Mouse (Mus musculus) hindbrain, embryonic 15.5 days (tissue): ENCODE data around the gene Zfp598. TPM values are rescaled to one million over a fixed set of nuclear protein-coding genes. Genes with fewer than 3 reads are reported as not detected.
A peak's percentile ranks its signal among the peaks of the same experiment; 100 is the strongest.

ENCODE experiments used
- ATAC-seq: fragments of 200-750 bp; cut with Nextera tagmentation; 2 replicates; pipeline ENCODE4 v1.8.0; 2017; ENCODE audit warnings: low read depth, moderate number of reproducible peaks, moderate TSS enrichment; ENCODE audit not compliant: low FRiP score
- H3K27ac ChIP-seq: fragments of 300-500 bp; sonication (generic); replicated peaks from 2 replicates; pipeline ENCODE4 v1.5.1; 2015; ENCODE audit warnings: mild to moderate bottlenecking, inconsistent platforms
- H3K27me3 ChIP-seq: fragments of 300-500 bp; sonication (generic); 2 replicates; pipeline ENCODE4 v1.6.1; 2015; ENCODE audit warnings: control low read depth, inconsistent platforms
- H3K36me3 ChIP-seq: fragments of 300-500 bp; sonication (generic); 2 replicates; pipeline ENCODE4 v1.6.1; 2015; ENCODE audit warnings: control low read depth, inconsistent platforms
- H3K4me1 ChIP-seq: fragments of 300-500 bp; sonication (generic); replicated peaks from 2 replicates; pipeline ENCODE4 v1.6.1; 2015; ENCODE audit warnings: control low read depth, inconsistent platforms
- H3K4me2 ChIP-seq: fragments of 300-500 bp; sonication (generic); 2 replicates; pipeline ENCODE4 v1.6.1; 2015; ENCODE audit warnings: moderate library complexity, mild to moderate bottlenecking, inconsistent platforms
- H3K4me3 ChIP-seq: fragments of 300-500 bp; sonication (generic); 2 replicates; pipeline ENCODE4 v1.5.1; 2015; ENCODE audit warnings: mild to moderate bottlenecking, inconsistent platforms
- H3K9ac ChIP-seq: fragments of 300-500 bp; sonication (generic); 2 replicates; pipeline ENCODE4 v1.6.1; 2015; ENCODE audit warnings: inconsistent platforms
- H3K9me3 ChIP-seq: fragments of 300-500 bp; sonication (generic); 2 replicates; pipeline ENCODE4 v1.6.1; 2016; ENCODE audit warnings: control low read depth, inconsistent platforms
- WGBS: fragments of 180-500 bp; shearing (Covaris S2); methylation state at CpG from one replicate; pipeline ENCODE4 v1.1.7; 2015; 5-methylcytosine and 5-hydroxymethylcytosine counted together
- polyA plus RNA-seq: library from polyadenylated mRNA; unstranded; fragments of >200 nt; fragmentation: Nextera tagmentation; extraction: Ambion mirVana; gene quantifications from 2 replicates; pipeline ENCODE4 v1.2.1, GENCODE M21; 2015

Zfp598 gene
- polyA plus RNA-seq, 1 experiment from 2014 or later, result 24.5 TPM

DNA sequence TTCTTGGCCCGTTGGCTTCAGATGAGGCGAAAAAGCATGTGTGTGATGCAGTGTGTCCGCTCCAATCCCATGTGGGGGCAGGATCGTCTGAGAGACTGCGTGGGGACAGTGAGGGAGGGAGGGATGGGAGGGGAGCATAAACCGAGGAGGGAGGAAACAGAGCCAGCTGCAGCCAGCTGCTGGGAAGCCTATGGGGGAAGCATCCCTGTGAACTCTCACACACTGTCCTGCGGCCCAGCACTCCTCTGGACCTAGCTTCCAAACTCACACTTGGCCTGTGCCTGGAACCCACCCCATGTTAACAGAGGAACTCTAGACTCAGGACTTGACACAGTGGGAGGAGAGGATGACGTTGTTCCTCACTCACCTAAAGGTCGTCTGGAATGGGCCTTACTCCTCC is 30.6 kb upstream of the Zfp598 start:
- ATAC-seq, result peak; percentile 10; the same call in 1 of the 2 replicates
- peaks cover 11% of the 10 kb centered on the region; the same call in 1 of the 2 replicates for H3K36me3 ChIP-seq
- H3K9ac ChIP-seq, result no peak overlapping the region
- H3K27ac ChIP-seq, result no peak overlapping the region
- no peaks in the 10 kb centered on the region for H3K9me3 ChIP-seq
- no peak overlapping the region for H3K4me3 ChIP-seq
- H3K27me3 ChIP-seq, result no peaks in the 10 kb centered on the region
- no peaks in the 10 kb centered on the region for H3K4me1 ChIP-seq
- H3K4me2 ChIP-seq, result no peak overlapping the region
- 72% methylated on average over 9 of the region's 9 CpGs for WGBS

DNA sequence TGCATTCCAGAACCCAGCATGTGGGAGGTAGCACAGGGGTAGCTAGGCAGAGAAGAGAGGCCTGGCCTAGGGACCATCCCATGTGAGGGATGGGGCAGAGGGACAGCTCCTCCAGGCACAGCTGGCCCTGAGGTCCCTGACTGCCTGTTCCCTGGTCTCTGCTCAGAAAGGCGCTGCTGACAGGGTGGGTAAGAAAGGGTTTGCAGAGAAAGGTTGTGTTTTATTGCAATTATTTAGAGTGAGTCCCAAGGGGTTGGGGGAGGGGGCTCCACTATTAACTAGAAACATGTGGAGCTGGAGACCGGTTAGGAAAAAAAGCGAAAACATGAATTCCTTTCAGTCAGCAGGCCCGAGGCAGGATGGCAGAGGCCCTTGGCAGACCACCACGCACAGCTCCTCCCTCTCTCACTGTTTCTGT is 29.9 kb upstream of the Zfp598 start:
- 66% methylated on average over 5 of the region's 5 CpGs for WGBS
- ATAC-seq, result no peak
- no peaks in the 10 kb centered on the region for H3K4me1 ChIP-seq
- H3K4me3 ChIP-seq, result no peak overlapping the region
- H3K27me3 ChIP-seq, result no peaks in the 10 kb centered on the region
- H3K27ac ChIP-seq, result peak overlapping the region; percentile 27; the same call in 1 of the 2 replicates
- no peaks in the 10 kb centered on the region for H3K9me3 ChIP-seq
- no peak overlapping the region for H3K9ac ChIP-seq
- H3K36me3 ChIP-seq, result peaks cover 11% of the 10 kb centered on the region; the same call in 1 of the 2 replicates
- H3K4me2 ChIP-seq, result no peak overlapping the region

GRCm38 (mm10) chr17:24640119-24640518 is 29.4 kb upstream of the Zfp598 start:
- no peaks in the 10 kb centered on the region for H3K9me3 ChIP-seq
- no peaks in the 10 kb centered on the region for H3K4me1 ChIP-seq
- no peak overlapping the region for H3K9ac ChIP-seq
- H3K36me3 ChIP-seq, result peaks cover 11% of the 10 kb centered on the region; the same call in 1 of the 2 replicates
- H3K27me3 ChIP-seq, result no peaks in the 10 kb centered on the region
- H3K4me2 ChIP-seq, result no peak overlapping the region
- H3K27ac ChIP-seq, result peak overlapping the region; percentile 27; the same call in 1 of the 2 replicates
- no peak overlapping the region for H3K4me3 ChIP-seq
- WGBS, result 90% methylated on average over 7 of the region's 7 CpGs
- no peak for ATAC-seq

DNA sequence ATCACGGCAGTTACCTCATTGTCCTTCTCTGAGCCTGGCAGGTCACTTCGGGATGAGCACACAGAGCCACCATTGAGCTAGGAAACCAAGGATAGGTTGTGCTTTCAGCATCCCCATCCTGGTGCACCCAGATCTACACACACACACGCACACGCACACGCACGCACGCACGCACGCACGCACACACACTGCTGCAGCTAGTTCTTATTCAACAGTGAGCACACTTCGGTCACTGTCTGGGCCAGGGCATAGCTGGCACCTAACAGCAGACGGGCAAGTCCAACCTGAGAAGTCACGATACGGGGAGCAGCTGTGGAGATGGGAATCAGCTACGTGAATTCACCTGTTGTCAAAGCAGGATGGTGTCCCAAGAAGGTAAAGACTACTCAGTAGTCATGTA is 28.9 kb upstream of the Zfp598 start:
- Histone ChIP-seq H3K27ac (no peak overlapping the region), H3K36me3 (peaks cover 11% of the 10 kb centered on the region; the same call in 1 of the 2 replicates), H3K9ac (no peak overlapping the region), H3K4me2 (no peak overlapping the region), H3K9me3 (no peaks in the 10 kb centered on the region), H3K4me3 (no peak overlapping the region), H3K27me3 (no peaks in the 10 kb centered on the region), H3K4me1 (no peaks in the 10 kb centered on the region)
- 95% methylated on average over 15 of the region's 15 CpGs for WGBS
- ATAC-seq, result no peak

DNA sequence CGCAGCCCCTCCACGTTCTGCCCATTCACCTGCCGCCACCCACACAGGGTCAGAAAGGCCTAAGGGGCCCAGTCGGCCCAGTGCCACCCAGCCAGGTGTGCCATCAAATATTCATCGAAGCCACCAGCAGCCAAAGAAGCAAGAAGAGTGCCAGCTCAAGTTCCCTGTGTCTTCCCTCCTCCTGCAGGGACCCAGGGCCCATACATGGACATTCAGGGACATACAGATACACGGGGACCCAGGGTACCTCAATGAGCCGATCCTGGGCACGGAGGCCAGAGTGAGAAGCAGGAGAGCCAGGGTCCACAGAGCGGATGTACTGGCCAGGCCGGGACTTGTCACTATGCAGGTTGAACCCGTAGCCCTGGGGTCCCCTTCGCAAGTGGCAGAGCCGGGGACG is 27.5 kb upstream of the Zfp598 start:
- H3K27me3 ChIP-seq, result no peaks in the 10 kb centered on the region
- H3K4me3 ChIP-seq, result no peak overlapping the region
- no peaks in the 10 kb centered on the region for H3K9me3 ChIP-seq
- no peak overlapping the region for H3K9ac ChIP-seq
- peaks cover 11% of the 10 kb centered on the region; the same call in 1 of the 2 replicates for H3K36me3 ChIP-seq
- 93% methylated on average over 14 of the region's 14 CpGs for WGBS
- H3K4me2 ChIP-seq, result no peak overlapping the region
- H3K4me1 ChIP-seq, result no peaks in the 10 kb centered on the region
- no peak for ATAC-seq
- no peak overlapping the region for H3K27ac ChIP-seq

DNA sequence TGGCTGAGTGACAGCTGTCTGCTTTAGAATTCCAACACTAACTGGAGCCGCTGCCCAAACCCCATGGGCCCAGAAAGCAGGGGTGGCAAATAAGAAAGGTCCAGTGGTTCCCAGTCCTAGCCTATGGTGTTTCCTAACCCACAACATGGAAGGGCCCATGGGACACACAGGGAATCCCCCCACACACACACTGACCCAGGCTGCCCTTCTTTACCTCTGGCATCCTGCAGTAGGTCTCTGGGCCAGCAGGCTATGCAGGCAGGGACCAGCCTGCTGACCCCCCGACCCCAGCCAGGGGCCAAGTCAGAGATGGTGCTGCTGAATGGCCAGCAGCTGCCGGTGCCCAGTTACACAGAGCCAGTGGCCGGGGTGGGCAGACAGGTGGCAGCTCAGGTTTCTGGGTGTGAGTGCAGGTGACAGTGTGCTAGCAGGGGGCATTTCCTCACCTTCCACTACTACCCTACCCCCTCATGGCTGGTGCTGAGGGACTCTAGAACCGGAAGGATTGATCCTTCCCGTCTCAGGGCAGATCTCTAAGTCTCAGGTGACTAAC is 26.6 kb upstream of the Zfp598 start:
- no peak for ATAC-seq
- no peak overlapping the region for H3K4me3 ChIP-seq
- no peaks in the 10 kb centered on the region for H3K9me3 ChIP-seq
- 0 out of 2 replicates have a peak, but pooled peaks cover 2% of the 10 kb centered on the region for H3K4me1 ChIP-seq
- WGBS, result 86% methylated on average over 6 of the region's 6 CpGs
- no peaks in the 10 kb centered on the region for H3K27me3 ChIP-seq
- no peak overlapping the region for H3K9ac ChIP-seq
- no peak overlapping the region for H3K4me2 ChIP-seq
- H3K27ac ChIP-seq, result no peak overlapping the region
- H3K36me3 ChIP-seq, result peaks cover 11% of the 10 kb centered on the region; the same call in 1 of the 2 replicates

- 55% methylated on average over 6 of the region's 7 CpGs for WGBS
- no peak for ATAC-seq
- H3K4me2 ChIP-seq, result no peak overlapping the region; the same call in 1 of the 2 replicates
Observed at GRCm38 (mm10) chr17:24644030-24644715, 25.3 kb upstream of the Zfp598 start.

DNA sequence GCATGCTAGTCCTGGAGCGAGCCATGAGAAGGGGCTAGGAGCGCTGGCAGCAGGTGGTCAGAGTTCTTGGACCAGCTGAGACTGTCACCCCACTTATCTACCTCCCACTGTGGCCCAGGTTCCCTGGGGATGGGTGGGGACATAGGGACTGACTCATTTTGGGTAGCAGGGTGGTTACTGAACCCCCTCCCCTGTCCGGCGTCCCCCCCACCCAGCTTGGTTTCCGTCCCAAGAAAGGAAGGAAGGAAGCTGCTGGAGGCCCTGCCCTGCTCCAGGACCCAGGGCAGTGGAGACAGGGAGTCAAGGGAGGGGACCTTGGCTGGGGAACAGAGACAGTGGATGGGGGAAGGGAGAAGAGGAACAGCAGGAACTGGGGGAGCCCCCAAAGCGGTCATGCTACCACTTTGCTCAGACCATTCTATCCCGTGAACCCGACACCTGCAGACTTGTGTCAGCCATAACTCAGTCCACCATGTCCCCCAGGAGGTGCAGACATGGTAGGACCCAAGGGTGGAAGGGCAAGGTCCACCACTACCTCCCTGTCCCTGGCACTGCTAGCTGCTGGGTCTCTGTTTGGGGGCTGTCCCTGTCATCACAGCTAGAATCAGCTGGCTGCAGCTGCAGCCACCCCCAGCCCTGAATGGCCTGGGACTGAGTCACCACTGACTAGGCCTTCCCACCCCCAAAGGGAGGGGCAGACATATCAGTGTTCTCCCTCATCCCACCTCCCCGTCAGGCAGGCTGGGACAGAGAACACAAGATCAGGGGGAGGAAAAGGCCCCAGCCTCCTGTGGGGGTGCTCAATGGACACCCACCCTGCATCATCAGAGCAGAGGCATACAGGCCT is 24.4 kb upstream of the Zfp598 start:
- H3K9ac ChIP-seq, result no peak overlapping the region
- H3K4me2 ChIP-seq, result no peak overlapping the region
- 78% methylated on average over 9 of the region's 9 CpGs for WGBS

More at GRCm38 (mm10) chr17:24644030-24644715, 25.3 kb upstream of the Zfp598 start:
- no peak overlapping the region for H3K4me3 ChIP-seq
- H3K9ac ChIP-seq, result no peak overlapping the region; the same call in 1 of the 2 replicates
- peak overlapping the region; percentile 27 for H3K27ac ChIP-seq
- H3K27me3 ChIP-seq, result no peaks in the 10 kb centered on the region
- peaks cover 2% of the 10 kb centered on the region; the same call in 1 of the 2 replicates for H3K4me1 ChIP-seq
- H3K36me3 ChIP-seq, result peaks cover 11% of the 10 kb centered on the region; the same call in 1 of the 2 replicates
- H3K9me3 ChIP-seq, result no peaks in the 10 kb centered on the region

GRCm38 (mm10) chr17:24645916-24646315 is 23.6 kb upstream of the Zfp598 start:
- Histone ChIP-seq H3K36me3 (peaks cover 2% of the 10 kb centered on the region; the same call in 1 of the 2 replicates), H3K4me1 (peaks cover 17% of the 10 kb centered on the region), H3K4me2 (no peak overlapping the region), H3K27ac (peak overlapping the region; percentile 38; the same call in 1 of the 2 replicates), H3K9ac (no peak overlapping the region), H3K27me3 (no peaks in the 10 kb centered on the region), H3K9me3 (no peaks in the 10 kb centered on the region), H3K4me3 (no peak overlapping the region)
- 82% methylated on average over 3 of the region's 3 CpGs for WGBS
- no peak for ATAC-seq

More for the DNA sequence above, 24.4 kb upstream of the Zfp598 start:
- Histone ChIP-seq H3K27ac (peak overlapping the region; percentile 38), H3K9me3 (no peaks in the 10 kb centered on the region), H3K27me3 (no peaks in the 10 kb centered on the region), H3K36me3 (peaks cover 5% of the 10 kb centered on the region; the same call in 1 of the 2 replicates), H3K4me3 (no peak overlapping the region), H3K4me1 (peaks cover 10% of the 10 kb centered on the region; the same call in 1 of the 2 replicates)
- no peak for ATAC-seq

GRCm38 (mm10) chr17:24646381-24646780 is 23.1 kb upstream of the Zfp598 start:
- Histone ChIP-seq H3K4me1 (peaks cover 17% of the 10 kb centered on the region), H3K9ac (no peak overlapping the region), H3K4me2 (no peak overlapping the region), H3K27me3 (0 out of 2 replicates have a peak, but pooled peaks cover 3% of the 10 kb centered on the region), H3K9me3 (no peaks in the 10 kb centered on the region), H3K27ac (no peak overlapping the region), H3K36me3 (no peaks in the 10 kb centered on the region), H3K4me3 (no peak overlapping the region)
- WGBS, result 90% methylated on average over 4 of the region's 4 CpGs
- no peak for ATAC-seq

GRCm38 (mm10) chr17:24647493-24647892 is 22.0 kb upstream of the Zfp598 start:
- H3K4me2 ChIP-seq, result peak overlapping the region; percentile 36
- no peak overlapping the region for H3K27ac ChIP-seq
- peaks cover 17% of the 10 kb centered on the region for H3K4me1 ChIP-seq
- WGBS, result 80% methylated on average over 11 of the region's 11 CpGs
- no peaks in the 10 kb centered on the region for H3K36me3 ChIP-seq
- ATAC-seq, result no peak
- no peaks in the 10 kb centered on the region for H3K9me3 ChIP-seq
- H3K4me3 ChIP-seq, result 0 out of 2 replicates have a peak overlapping the region, but pooled peaks have one; percentile 3
- H3K9ac ChIP-seq, result no peak overlapping the region
- H3K27me3 ChIP-seq, result 0 out of 2 replicates have a peak, but pooled peaks cover 7% of the 10 kb centered on the region
